Mouse (Mus musculus) gastrocnemius, postnatal 4 days (tissue): ENCODE data around the gene Cerkl. TPM values are rescaled to one million over a fixed set of nuclear protein-coding genes. Genes with fewer than 3 reads are reported as not detected.

Source experiments
- DNase-seq, 2 experiments: peaks; one replicate each; pipeline ENCODE4 v3.0.0; 2021 to 2022; ENCODE audit warnings: low spot score in 2 of 2, mixed read lengths in 2 of 2
- total RNA-seq, 2 experiments: library from RNA; stranded (reverse); gene quantifications; 2 replicates each; pipeline ENCODE4 v1.2.3; 2021

Cerkl gene
- total RNA-seq, 2 experiments from 2014 or later = 0.86 to 1.2 TPM

GRCm38 (mm10) chr2:79328079-79328478, 128.5 kb downstream of the Cerkl start:
- no peak for DNase-seq

GRCm38 (mm10) chr2:79316182-79316880, 140.3 kb downstream of the Cerkl start:
- no peak for DNase-seq

- DNase-seq = no peak
These were observed 141.5 kb downstream of the Cerkl start for GRCm38 (mm10) chr2:79315108-79315507.

GRCm38 (mm10) chr2:79312499-79312898, 144.1 kb downstream of the Cerkl start:
- DNase-seq = no peak

GRCm38 (mm10) chr2:79309454-79310118, 147.0 kb downstream of the Cerkl start:
- DNase-seq = no peak

GRCm38 (mm10) chr2:79307549-79307948, 149.0 kb downstream of the Cerkl start:
- DNase-seq = no peak

GRCm38 (mm10) chr2:79302398-79302797, 154.2 kb downstream of the Cerkl start:
- DNase-seq = no peak

GRCm38 (mm10) chr2:79292431-79292830, 164.2 kb downstream of the Cerkl start:
- DNase-seq = no peak

GRCm38 (mm10) chr2:79291922-79292321, 164.7 kb downstream of the Cerkl start:
- DNase-seq = no peak

GRCm38 (mm10) chr2:79290149-79290548, 166.4 kb downstream of the Cerkl start:
- DNase-seq = no peak

- DNase-seq = no peak
These were observed 172.4 kb downstream of the Cerkl start for GRCm38 (mm10) chr2:79284206-79284605.

Other genes with a start within 250 kb of the Cerkl start
- gene Itga4, start 201.4 kb downstream of the Cerkl start, total RNA-seq = 10 to 100 TPM; 12.9 to 13.4 TPM
- gene Neurod1, start within 50 bp of the Cerkl start, total RNA-seq = not detected
- 10 to 100 TPM; 19.1 to 25.1 TPM for gene Itprid2, start 178.6 kb upstream of the Cerkl start, total RNA-seq